Comparison of ENCODE assay signal across 16 mouse cellular contexts in genomic region chr12:52436941-52437340, GRCm38 (mm10).
"Had no signal": no experiment of that assay in that cellular context is flagged by ENCODE, and none has a peak within 500 bp of the region (broad histone marks: within the 10 kb centered on the region; RNA-seq: fewer than 3 reads in every experiment).

No protein-coding gene starts in this region.

- ATAC-seq: liver, embryonic 12.5 days; midbrain, embryonic 15.5 days had no signal

- H3K9me3 ChIP-seq: kidney, embryonic 15.5 days; limb, embryonic 10.5 days; liver, embryonic 12.5 days; lung, embryonic 15.5 days; midbrain, embryonic 15.5 days; neural tube, embryonic 12.5 days; stomach, embryonic 15.5 days had no signal

- H3K4me3 ChIP-seq: kidney, embryonic 15.5 days; left cerebral cortex, adult 2 months; limb, embryonic 10.5 days; liver, embryonic 12.5 days; lung, embryonic 15.5 days; megakaryocyte, embryonic 14.5 days; midbrain, embryonic 15.5 days; neural tube, embryonic 12.5 days; stomach, embryonic 15.5 days had no signal

- H3K27ac ChIP-seq: kidney, embryonic 15.5 days; left cerebral cortex, adult 2 months; limb, embryonic 10.5 days; liver, embryonic 12.5 days; lung, embryonic 15.5 days; macrophage; midbrain, embryonic 15.5 days; neural tube, embryonic 12.5 days; stomach, embryonic 15.5 days had no signal

- H3K4me2 ChIP-seq: kidney, embryonic 15.5 days; liver, embryonic 12.5 days; lung, embryonic 15.5 days; midbrain, embryonic 11.5 days; midbrain, embryonic 15.5 days; neural tube, embryonic 12.5 days; stomach, embryonic 15.5 days had no signal

- DNase-seq: kidney, postnatal 14 days; lung, postnatal 14 days; right cerebral cortex, postnatal 14 days; thymus, adult 2 months; thymus, postnatal 25 days had no signal

- H3K36me3 ChIP-seq: kidney, embryonic 15.5 days; limb, embryonic 10.5 days; liver, embryonic 12.5 days; lung, embryonic 15.5 days; midbrain, embryonic 15.5 days; neural tube, embryonic 12.5 days; stomach, embryonic 15.5 days had no signal

- H3K27me3 ChIP-seq: kidney, embryonic 15.5 days; liver, embryonic 12.5 days; lung, embryonic 15.5 days; megakaryocyte, embryonic 14.5 days; midbrain, embryonic 15.5 days; neural tube, embryonic 12.5 days; stomach, embryonic 15.5 days had no signal

- H3K4me1 ChIP-seq: liver, embryonic 12.5 days; lung, embryonic 15.5 days; megakaryocyte, embryonic 14.5 days; stomach, embryonic 15.5 days had no signal

- H3K9ac ChIP-seq: kidney, embryonic 15.5 days; liver, embryonic 12.5 days; lung, embryonic 15.5 days; midbrain, embryonic 15.5 days; neural tube, embryonic 12.5 days; stomach, embryonic 15.5 days had no signal
